Mouse (Mus musculus): Measurements from ENCODE around the gene Ccdc92. TPM values are rescaled to one million over a fixed set of nuclear protein-coding genes. Genes with fewer than 3 reads are reported as not detected.

The Ccdc92 gene
- 2.4 and 3.6 TPM in 2 replicates for total RNA-seq (2017)

GRCm38 (mm10) chr5:124862013-124862866 is at the start of gene Ccdc92, which contains the start of gene Zfp664:
TSS of gene Ccdc92 (minus strand) at chr5:124862424.
TSS of gene Zfp664 (plus strand) at chr5:124862691.
- ATAC-seq (ENCODE audit: extremely low read depth, insufficient number of reproducible peaks, low FRiP score, poor library complexity, severe bottlenecking): peak; percentile 91

DNA sequence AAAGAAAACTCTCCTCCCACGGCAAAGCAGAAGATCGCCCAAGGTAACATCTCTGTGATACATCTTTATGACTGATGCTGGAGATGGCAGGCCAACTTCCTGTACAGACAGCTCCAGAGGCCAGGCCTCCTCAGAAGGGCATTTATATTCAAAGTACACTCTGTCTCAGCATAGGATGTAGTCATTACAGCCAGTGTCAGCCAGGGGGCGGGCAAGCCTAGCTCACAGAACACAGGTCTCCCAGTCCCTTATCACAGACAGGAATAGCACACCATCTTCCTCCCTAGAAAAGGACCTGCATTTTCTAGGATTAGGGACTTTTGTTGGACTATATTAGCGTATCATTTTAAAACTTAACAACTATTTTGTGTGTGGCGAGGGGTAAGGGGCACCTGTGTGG is 46.6 kb upstream of the Ccdc92 start:
- no peak for ATAC-seq (ENCODE audit: extremely low read depth, insufficient number of reproducible peaks, low FRiP score, poor library complexity, severe bottlenecking)

DNA sequence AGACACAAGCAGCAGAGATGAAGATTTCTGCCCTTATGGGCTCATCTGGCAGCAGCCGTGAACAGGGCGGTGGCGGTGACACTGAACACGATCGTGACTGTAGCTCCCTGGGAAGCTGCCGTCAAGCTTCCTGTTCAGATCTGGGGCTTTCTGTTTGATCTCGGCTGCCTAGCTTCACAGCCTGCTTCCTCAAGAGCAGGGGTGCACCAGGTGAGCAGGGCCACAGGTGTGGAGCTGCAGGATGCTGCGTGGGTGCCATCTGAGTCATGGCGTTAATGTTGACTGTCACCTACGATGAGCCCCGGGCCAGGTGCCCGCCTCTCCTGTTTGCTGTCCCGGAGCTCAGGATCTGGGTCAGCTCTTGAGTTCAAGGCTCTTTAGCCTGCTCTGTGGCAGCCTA is 44.7 kb upstream of the Ccdc92 start:
- ATAC-seq (ENCODE audit: extremely low read depth, insufficient number of reproducible peaks, low FRiP score, poor library complexity, severe bottlenecking): no peak

DNA sequence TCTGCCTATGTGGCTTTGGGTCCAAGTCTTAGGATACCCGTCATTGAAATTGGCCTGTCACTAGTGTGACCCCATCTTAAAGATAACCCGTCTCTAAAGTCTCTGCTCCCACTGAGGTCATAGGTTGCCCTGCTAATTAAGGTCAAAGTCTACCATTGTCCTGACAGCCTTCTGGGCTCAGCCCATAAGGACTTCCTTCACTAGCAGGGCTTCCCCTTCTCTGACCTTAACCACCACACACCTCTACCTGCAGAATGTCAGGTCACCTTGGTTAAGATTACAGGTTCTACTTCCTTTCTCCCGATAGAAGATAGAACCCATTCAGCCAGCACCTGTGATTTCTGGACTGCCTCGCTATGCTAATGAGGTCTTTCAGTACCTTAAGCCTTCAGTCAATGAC is 41.6 kb upstream of the Ccdc92 start:
- no peak for ATAC-seq (ENCODE audit: extremely low read depth, insufficient number of reproducible peaks, low FRiP score, poor library complexity, severe bottlenecking)

GRCm38 (mm10) chr5:124902195-124902594 is 40.0 kb upstream of the Ccdc92 start:
- ATAC-seq (ENCODE audit: extremely low read depth, insufficient number of reproducible peaks, low FRiP score, poor library complexity, severe bottlenecking): no peak

- ATAC-seq (ENCODE audit: extremely low read depth, insufficient number of reproducible peaks, low FRiP score, poor library complexity, severe bottlenecking): no peak
Observed at GRCm38 (mm10) chr5:124901675-124902074, 39.5 kb upstream of the Ccdc92 start.

GRCm38 (mm10) chr5:124900738-124901490 is 38.7 kb upstream of the Ccdc92 start:
- no peak for ATAC-seq (ENCODE audit: extremely low read depth, insufficient number of reproducible peaks, low FRiP score, poor library complexity, severe bottlenecking)

DNA sequence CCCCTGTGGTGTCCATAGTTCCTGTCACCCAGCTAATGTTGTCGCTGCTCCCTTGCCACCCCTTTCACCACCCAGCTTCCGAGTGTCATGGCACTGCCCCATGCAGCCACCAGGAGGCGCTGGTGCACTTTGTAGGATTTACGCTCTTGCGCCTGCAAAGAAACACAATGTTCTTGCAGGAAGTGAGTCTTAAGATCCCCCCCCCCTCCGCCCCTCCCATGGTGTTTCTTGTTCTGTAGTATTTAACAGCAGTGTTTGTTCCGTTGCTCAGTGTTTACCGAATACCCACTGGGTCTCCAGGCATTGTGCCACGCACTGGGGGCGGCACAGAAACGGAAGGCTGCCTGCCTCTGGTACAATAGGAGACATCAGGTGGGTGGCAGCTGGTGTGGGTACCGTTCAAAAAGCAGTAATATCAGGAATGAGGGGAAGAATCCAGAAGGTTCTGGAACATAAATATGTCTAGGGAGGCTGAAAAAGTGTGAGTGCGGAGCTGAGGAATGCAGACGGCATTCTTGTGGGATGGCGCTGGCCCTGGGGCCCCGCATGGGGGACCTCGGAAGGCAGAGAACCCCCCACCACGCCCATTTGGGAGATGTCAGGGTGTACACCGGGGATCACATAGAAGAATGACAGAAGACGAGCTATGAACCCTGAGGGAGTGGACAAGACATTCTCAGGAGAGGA is 37.9 kb upstream of the Ccdc92 start:
- ATAC-seq (ENCODE audit: extremely low read depth, insufficient number of reproducible peaks, low FRiP score, poor library complexity, severe bottlenecking): peak; percentile 94

- no peak for ATAC-seq (ENCODE audit: extremely low read depth, insufficient number of reproducible peaks, low FRiP score, poor library complexity, severe bottlenecking)
Observed at GRCm38 (mm10) chr5:124896135-124896534, 33.9 kb upstream of the Ccdc92 start.

GRCm38 (mm10) chr5:124891921-124892370 is 29.7 kb upstream of the Ccdc92 start:
- no peak for ATAC-seq (ENCODE audit: extremely low read depth, insufficient number of reproducible peaks, low FRiP score, poor library complexity, severe bottlenecking)

- no peak for ATAC-seq (ENCODE audit: extremely low read depth, insufficient number of reproducible peaks, low FRiP score, poor library complexity, severe bottlenecking)
Observed at GRCm38 (mm10) chr5:124888661-124889060, 26.4 kb upstream of the Ccdc92 start.

- no peak for ATAC-seq (ENCODE audit: extremely low read depth, insufficient number of reproducible peaks, low FRiP score, poor library complexity, severe bottlenecking)
Observed at GRCm38 (mm10) chr5:124883877-124884276, 21.7 kb upstream of the Ccdc92 start.

GRCm38 (mm10) chr5:124879801-124880200 is 17.6 kb upstream of the Ccdc92 start:
- ATAC-seq (ENCODE audit: extremely low read depth, insufficient number of reproducible peaks, low FRiP score, poor library complexity, severe bottlenecking): no peak

DNA sequence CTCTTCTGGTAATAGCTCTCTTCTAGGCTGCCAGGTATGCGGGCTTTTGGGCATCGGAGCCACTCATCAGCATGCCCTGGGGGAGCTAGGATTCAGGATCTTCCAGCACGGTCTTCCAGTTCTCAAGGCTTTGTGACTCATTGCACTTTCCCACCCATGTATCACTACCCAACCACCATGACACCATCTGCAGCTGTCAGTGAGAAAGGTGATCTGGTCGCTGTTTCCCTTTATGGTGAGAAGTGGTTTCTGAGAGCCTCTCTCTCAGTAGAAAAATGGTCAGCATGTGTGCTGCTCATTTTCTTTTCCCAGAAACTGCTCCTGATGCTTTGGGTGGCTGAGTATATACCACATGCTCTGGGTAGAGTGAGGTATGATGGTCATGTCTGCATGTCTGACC is 17.0 kb upstream of the Ccdc92 start:
- no peak for ATAC-seq (ENCODE audit: extremely low read depth, insufficient number of reproducible peaks, low FRiP score, poor library complexity, severe bottlenecking)

DNA sequence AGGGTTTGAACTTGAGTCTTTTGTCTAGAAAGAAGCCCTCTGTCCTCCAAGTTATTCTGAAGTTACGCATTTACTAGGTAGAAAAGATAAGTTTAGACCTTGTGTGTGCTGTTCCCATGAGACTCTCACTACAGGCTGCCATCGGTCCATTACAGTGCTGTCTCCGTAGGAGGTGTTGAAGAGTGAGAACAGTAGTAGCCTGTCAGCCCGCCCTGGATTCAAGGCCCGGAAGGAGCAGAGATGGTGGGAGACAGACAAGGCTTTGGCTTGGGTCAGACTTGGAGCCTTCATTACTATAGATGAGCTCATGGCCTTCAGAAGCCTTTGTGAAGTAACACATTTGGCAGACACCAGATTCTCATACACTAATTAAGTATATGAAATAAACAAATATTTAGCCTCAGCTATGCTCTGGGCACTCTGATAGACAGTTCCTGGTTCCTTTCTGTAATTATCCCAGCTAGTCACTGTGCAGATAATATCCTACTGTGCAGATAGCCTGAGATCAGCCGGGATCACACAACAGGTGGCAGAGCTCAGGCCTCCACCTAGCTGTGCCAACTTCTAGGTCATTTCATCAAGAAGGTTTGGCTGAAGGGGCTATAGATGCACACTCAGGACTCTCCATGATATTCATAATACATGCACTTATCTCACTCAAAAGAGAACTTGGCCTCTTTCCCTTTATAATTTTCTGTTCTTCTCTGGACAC is 11.8 kb upstream of the Ccdc92 start:
- no peak for ATAC-seq (ENCODE audit: extremely low read depth, insufficient number of reproducible peaks, low FRiP score, poor library complexity, severe bottlenecking)

- ATAC-seq (ENCODE audit: extremely low read depth, insufficient number of reproducible peaks, low FRiP score, poor library complexity, severe bottlenecking): no peak
Observed at GRCm38 (mm10) chr5:124873096-124873495, 10.9 kb upstream of the Ccdc92 start.

- ATAC-seq (ENCODE audit: extremely low read depth, insufficient number of reproducible peaks, low FRiP score, poor library complexity, severe bottlenecking): no peak
Observed at GRCm38 (mm10) chr5:124872033-124872432, 9.8 kb upstream of the Ccdc92 start.

DNA sequence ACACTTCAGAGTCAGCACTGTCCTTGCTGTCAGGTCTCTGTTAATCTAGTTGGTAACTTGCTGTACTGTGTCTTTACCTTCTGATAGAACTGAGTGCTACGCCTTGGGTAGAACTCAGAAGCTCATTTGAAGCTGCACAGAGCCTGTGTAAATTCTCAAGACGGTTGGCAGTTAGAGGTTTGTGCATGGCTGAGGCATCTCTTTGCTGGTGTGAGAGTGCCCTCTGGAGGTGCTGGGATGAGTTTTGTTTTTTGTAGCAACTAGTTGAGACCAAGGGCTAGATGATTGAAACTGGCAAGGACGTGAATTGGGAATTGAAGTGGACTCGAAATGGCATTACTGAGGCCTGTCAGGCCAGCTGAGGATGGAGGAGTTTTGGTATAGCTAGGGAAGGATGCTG is 6.8 kb upstream of the Ccdc92 start:
- ATAC-seq (ENCODE audit: extremely low read depth, insufficient number of reproducible peaks, low FRiP score, poor library complexity, severe bottlenecking): 0 out of 2 replicates have a peak, but pooled peaks have one; percentile 25

Data from neutrophil, adult 5-6 weeks (primary cell).